Mouse (Mus musculus): ENCODE results near the gene Stk32b. TPM values are rescaled to one million over a fixed set of nuclear protein-coding genes. Genes with fewer than 3 reads are reported as not detected.

Gene Stk32b
- polyA plus RNA-seq, 1 experiment from 2014 or later: 1.6 TPM

- Histone ChIP-seq H3K27me3 (no peaks in the 10 kb centered on the region), H3K9ac (no peak overlapping the region), H3K4me1 (no peaks in the 10 kb centered on the region), H3K27ac (no peak overlapping the region), H3K9me3 (no peaks in the 10 kb centered on the region), H3K36me3 (no peaks in the 10 kb centered on the region), H3K4me3 (no peak overlapping the region), H3K4me2 (replicated peaks) (no peak overlapping the region)
- 64% methylated on average over 3 of the region's 3 CpGs for WGBS
- ATAC-seq (ENCODE audit: insufficient number of reproducible peaks, insufficient read depth, low FRiP score, low TSS enrichment): no peak
Observed at GRCm38 (mm10) chr5:37435417-37435816, 281.6 kb downstream of the Stk32b start.

- no peak for ATAC-seq (ENCODE audit: insufficient number of reproducible peaks, insufficient read depth, low FRiP score, low TSS enrichment)
- no peak overlapping the region for H3K4me3 ChIP-seq
- no peak overlapping the region for H3K9ac ChIP-seq
- no peak overlapping the region for H3K4me2 ChIP-seq (replicated peaks)
- H3K27ac ChIP-seq: no peak overlapping the region
- H3K9me3 ChIP-seq: no peaks in the 10 kb centered on the region
- no peaks in the 10 kb centered on the region for H3K27me3 ChIP-seq
- no peaks in the 10 kb centered on the region for H3K4me1 ChIP-seq
- H3K36me3 ChIP-seq: peaks cover 28% of the 10 kb centered on the region
Observed at GRCm38 (mm10) chr5:37427210-37427609, 289.8 kb downstream of the Stk32b start.

GRCm38 (mm10) chr5:37419028-37419427 is 297.9 kb downstream of the Stk32b start:
- no peak overlapping the region for H3K4me2 ChIP-seq (replicated peaks)
- no peak for ATAC-seq (ENCODE audit: insufficient number of reproducible peaks, insufficient read depth, low FRiP score, low TSS enrichment)
- peaks cover 47% of the 10 kb centered on the region for H3K36me3 ChIP-seq
- H3K9ac ChIP-seq: no peak overlapping the region
- no peaks in the 10 kb centered on the region for H3K27me3 ChIP-seq
- no peak overlapping the region for H3K27ac ChIP-seq
- no peak overlapping the region for H3K4me3 ChIP-seq
- H3K4me1 ChIP-seq: no peaks in the 10 kb centered on the region
- no peaks in the 10 kb centered on the region for H3K9me3 ChIP-seq
- 83% methylated on average over 6 of the region's 6 CpGs for WGBS

Other genes starting within 250 kb of the Stk32b start
- gene Cytl1, start 18.3 kb upstream of the Stk32b start, polyA plus RNA-seq (2016; fragmentation: Nextera tagmentation; extraction: Ambion mirVana): 4.4 and 8.1 TPM in 2 replicates
- gene Msx1, start 107.4 kb upstream of the Stk32b start, polyA plus RNA-seq (2016; fragmentation: Nextera tagmentation; extraction: Ambion mirVana): 394 and 406 TPM in 2 replicates